Mouse (Mus musculus): ENCODE measurements around the gene Dennd5b.

DNA sequence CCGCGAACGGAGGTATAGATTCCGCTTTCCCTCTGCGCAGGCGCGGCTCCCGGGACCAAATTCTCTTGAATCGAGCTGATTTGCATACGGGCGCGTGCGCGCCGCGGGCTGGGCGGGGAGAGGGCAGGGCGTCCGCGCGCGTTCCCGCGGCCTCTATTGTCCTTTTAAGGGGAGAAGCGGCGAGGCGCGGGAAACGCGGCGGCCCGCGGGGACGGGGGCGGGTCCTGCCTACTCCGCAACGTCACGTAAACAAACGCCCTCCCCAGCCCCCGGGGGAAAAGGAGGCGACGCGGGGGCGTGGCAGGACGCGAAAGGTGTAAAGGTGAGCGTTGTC, 155.1 kb downstream of the Dennd5b start, which contains the start of gene Sinhcaf:
- no peak for TF ChIP-seq HCFC1 (IDR thresholded peaks at IDR 0.05; ENCODE audit: borderline replicate concordance, insufficient read depth, low read length)
- no peak for TF ChIP-seq ZNF384 (IDR thresholded peaks at IDR 0.05; ENCODE audit: low read depth, low read length)
- no peak for TF ChIP-seq ZC3H11A (IDR thresholded peaks at IDR 0.05; ENCODE audit: borderline replicate concordance, low read depth, low read length)
- no peak; the same call in 1 of the 2 replicates for TF ChIP-seq MAFK (IDR thresholded peaks at IDR 0.05; ENCODE audit: insufficient read depth, low read depth, low read length)
